Mouse (Mus musculus) heart, postnatal 36 days (tissue): Measurements from ENCODE around the gene Epb41l1. TPM values are rescaled to one million over a fixed set of nuclear protein-coding genes. Genes with fewer than 3 reads are reported as not detected.
"Not testable (repeated sequence)": the region's sequence is repeated elsewhere in the genome, so short reads cannot be mapped to it uniquely, and the experiment has no call there.

Source experiments
- DNase-seq, 2 experiments: peaks; one replicate each; pipeline ENCODE4 v3.0.0; 2021 to 2022
- intact Hi-C: fragments of 180-260 bp; cut with DNase I; formaldehyde crosslinking; loops from one replicate; pipeline ENCODE4 v1.15.1; 2025
- total RNA-seq, 2 experiments: library from RNA; stranded (reverse); gene quantifications; 2 replicates each; pipeline ENCODE4 v1.2.3; 2021

The Epb41l1 gene
- total RNA-seq, 2 experiments from 2014 or later, result 6.3 to 9.1 TPM

DNA sequence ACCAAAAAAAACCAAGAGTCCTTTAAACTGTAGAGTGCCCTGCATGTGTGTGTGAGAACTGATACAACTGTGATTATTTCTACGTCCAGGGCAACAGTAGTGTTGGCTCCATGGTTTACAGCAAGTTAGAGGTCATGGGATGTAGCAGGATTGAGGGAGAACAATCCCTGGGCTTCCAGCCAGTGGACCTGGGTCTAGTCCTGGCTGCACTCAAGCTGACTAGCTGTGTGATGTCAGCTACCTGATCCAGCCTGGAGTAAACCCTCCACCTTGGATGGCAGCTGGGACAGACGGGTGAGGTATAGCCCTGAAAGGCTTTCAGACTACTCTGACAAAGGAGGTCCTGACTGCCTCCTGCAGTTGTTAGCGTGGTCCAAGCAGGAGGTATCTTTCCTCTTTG, 62.1 kb downstream of the Epb41l1 start:
- DNase-seq, result no peak
- intact Hi-C loops, result no loop called here

DNA sequence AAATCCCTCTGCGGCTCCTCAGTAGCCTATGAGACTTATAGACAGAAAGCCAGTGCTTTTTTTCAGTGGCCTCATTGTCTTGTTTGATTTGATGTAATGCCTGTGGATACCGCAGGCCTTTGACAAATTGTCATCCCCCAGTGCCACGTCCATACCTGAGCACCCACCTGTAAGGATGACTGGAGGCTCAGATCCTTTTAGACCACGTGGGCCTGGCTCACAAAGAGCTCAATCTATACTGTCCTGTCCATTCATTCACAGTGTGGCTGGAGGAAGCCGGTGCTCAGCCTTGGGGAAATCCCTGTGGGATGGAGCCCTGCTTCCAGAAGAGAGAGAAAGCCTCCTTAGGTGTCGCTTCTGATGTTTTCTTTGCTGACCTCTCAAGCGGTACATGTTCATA, 62.5 kb downstream of the Epb41l1 start:
- DNase-seq, result no peak
- intact Hi-C loops, result no loop called here

DNA sequence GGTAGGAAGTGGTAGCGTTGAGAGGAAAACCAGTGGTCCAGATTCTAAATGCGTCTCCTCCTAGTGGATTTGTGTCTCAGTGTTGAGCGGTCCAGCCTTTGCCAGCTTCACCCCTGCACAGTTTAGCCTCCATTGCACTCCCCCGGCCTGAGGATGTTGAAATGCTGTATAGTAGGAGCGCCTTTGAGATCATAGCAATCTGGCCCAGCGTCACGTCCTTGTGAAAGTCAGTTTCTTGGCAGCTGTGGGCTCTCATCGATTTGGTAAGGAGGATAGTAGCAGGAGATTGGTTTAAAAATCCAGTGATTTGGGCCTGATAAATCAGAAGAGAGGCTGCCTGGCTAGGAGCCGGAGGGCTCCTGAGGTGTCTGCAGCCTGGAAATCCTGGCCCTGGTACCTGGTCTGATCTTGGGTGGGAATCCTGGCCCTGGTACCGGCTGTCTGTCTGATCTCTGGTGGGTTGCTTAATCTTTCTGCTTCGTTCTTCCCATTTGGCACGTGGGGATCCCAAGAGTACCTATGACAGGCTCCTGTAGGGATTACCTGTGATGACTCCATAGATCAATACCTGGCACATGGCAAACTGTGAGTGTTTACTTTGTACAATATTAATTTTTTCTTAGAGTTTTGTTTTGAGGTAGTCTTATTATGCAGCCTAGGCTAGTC, 65.5 kb downstream of the Epb41l1 start:
- no peak for DNase-seq
- intact Hi-C loops, result no loop called here

DNA sequence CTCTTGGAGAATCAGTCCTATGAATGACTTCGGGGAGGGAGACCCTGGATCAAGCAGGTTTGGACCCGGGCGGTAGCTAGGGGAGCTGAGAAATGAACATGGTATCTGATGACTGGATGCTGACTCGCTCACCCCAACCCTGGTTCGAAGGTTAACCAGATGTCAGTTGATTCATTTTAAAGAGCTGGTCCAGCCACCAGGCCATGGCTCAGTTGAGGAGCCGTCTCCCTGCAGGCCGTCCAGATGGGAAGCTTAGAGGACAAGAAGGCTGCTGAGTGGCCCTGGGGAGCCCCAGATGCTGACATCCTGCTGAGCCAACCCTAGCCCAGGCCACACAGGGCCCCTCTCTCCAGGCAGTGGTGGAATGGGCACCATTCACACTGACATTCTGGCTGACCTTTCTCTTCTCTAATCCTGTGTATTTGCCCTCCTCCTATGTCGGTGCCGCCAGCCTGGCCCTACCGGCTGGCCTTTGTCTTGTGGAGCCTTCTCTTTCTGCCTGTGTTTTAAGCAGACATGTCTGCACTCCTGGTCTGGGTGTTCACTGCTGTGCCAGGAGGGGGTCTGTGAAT, 67.0 kb downstream of the Epb41l1 start:
- intact Hi-C loops, result no loop called here
- no peak for DNase-seq

DNA sequence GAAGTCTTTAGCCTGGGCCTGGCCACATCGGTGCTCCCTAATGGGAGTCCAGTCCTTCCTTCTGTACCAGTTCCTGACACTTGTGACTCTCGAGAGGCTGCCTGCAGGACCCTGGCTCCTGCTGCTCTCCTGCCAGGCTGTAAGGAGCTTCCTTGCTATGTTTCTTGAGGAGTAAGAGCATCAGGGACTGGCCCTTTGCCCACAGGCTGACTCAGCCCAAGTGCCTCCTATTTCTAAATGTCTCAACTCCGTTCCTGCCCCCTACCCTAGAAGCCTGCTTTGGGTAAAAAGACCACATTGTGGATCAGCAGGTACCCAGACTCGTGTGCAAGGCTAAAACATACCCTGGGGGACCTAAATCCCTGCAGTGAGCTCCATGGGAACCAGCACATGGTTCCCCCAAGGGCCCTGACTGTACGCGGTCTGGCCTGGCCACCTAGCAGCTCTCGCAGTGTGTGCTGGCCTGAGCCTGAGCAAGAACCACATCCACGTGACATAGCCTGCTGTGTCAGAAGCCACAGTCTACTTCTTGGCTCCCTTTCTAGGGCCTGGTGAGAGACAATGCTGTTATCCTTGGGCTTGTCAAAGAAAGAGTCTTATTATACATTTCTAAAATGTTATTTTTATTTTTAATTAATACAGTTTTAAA, 67.6 kb downstream of the Epb41l1 start:
- intact Hi-C loops, result no loop called here
- peak; percentile 35 to 58 for DNase-seq

DNA sequence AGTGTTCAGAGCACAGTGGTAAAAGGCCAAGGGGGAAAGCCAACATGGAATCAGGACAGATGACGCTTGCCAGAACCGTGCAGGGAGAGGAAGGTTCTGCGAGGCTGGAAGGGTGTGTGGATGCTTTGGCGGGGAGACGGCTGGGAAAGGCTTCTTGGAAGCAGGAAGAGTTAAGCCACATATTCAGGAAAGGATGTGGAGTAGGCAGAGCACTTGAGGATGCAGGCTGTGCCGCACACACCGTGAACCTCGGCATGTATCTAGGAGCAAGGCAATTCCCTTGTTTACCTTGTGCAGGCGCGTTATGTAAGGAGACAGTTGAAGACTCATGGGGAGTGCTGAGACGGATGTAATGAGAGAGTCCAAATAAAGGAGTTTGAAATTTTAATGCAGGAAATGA, 69.5 kb downstream of the Epb41l1 start:
- peak in 1 of 2 experiments; percentile 22 for DNase-seq
- intact Hi-C loops, result no loop called here

DNA sequence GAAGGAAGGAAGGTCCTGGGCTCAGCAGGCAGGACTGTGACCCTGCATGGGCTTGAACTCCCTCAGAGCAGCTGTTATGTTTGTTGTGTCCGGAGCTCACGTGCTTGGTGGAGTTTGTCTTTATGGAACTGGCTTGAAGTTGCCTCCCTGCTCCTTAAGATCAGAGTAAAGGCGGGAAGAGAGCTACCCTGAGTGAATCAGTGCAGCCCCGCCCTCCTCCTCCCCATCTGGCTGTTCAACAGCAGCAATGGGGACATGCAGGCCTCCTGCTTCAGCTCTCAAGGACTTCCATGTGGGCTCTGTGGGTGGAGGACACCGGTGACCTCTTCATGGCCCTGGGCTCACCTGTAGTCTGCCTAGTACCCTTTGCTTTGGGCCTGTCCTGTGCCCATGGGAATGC, 71.1 kb downstream of the Epb41l1 start:
- intact Hi-C loops, result no loop called here

DNA sequence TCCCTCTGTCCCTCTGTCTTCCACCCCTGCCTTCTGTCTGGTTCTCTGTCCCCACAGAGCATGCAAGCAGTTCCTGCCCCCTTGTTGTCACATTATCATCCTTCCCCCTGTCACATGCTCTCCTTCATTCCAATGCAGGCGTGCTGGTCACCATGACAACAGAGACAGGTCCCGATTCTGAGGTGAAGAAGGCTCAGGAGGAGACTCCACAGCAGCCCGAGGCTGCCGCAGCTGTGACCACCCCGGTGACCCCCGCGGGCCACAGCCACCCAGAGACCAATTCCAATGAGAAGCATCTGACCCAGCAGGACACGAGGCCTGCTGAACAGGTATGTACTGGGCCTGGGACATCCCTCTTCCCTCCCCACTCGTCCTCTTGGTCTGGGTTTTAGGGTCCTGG, 73.1 kb downstream of the Epb41l1 start:
- intact Hi-C loops, result no loop called here
- DNase-seq, result no peak

More for the DNA sequence above, 71.1 kb downstream of the Epb41l1 start:
- DNase-seq, result no peak

DNA sequence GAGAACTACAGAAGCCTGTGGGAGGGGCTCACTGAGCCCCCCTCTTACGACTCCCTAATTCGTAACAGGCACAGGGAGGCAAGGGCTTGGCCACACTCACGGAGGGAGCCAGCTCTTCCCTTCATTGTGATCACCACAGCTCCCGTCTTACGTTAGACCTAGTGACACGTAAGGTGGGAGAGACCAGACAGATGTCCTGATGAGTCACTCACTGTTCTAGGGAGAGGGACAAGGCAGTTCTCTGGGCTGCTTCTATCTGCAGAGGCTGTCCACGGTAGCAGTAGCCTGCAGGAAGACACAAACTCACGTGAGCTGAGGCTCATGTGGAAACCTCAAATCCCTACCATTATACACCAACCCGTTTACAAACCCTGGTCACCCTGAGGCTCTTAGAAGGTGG, 73.8 kb downstream of the Epb41l1 start:
- intact Hi-C loops, result no loop called here
- no peak for DNase-seq

DNA sequence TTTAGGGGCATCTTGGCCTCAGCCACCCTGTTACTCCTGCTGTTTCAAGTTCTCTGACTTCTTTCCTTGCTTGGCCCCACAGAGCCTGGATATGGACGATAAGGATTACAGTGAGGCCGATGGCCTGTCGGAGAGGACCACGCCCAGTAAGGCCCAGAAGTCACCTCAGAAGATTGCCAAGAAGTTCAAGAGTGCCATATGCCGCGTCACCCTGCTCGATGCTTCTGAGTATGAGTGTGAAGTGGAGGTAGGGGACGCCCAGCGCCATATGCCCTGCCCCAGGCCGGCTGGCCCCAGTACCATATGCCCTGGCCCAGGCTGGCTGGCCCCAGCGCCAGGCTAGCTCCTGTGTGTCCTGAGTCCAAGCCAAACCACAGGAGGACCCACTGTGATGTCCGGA, 74.2 kb downstream of the Epb41l1 start:
- intact Hi-C loops, result loop anchor here (5.0 kb wide), 1 partner anchor 73 kb away; the partner anchor contains the start of gene Epb41l1
- DNase-seq, result no peak

DNA sequence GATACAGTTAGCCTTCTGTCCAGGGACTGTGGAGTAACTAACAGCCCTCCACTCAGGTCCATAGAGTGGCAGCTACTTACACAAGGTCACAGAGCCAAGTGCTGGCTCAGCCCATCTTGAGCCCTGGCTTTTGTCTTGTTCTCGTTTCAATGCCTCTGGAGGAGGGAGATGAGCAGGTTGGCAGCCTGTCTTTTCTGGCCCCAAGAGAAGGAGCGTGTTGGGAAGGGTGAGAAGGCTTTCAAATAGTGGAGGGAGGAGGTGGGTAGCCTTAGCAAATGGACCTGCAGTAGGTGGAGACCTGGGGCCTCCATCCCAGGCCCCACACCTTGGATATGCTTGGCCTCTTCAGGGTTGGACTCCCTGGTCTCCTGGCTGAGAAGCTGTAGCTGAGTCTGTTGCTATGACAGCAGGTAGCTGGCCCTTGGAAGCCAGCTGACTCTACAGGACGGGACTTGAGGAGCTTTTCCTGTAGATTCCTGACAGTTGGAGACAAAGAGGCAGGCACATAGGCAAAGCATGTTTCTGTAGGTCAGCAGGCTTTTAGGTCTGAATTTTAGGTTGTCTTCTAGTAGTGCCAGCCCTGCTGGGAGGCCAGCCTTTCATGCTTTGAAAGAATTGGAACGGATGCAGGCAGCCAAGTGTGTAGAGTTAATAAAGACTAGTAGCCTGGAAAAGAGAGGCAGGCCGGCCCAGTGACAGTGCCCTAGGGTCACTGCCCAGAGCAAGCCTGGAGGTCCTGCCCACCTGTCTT, 76.3 kb downstream of the Epb41l1 start:
- intact Hi-C loops, result loop anchor here (5.0 kb wide), 1 partner anchor 75 kb away; the partner anchor contains the start of gene Epb41l1
- no peak for DNase-seq

DNA sequence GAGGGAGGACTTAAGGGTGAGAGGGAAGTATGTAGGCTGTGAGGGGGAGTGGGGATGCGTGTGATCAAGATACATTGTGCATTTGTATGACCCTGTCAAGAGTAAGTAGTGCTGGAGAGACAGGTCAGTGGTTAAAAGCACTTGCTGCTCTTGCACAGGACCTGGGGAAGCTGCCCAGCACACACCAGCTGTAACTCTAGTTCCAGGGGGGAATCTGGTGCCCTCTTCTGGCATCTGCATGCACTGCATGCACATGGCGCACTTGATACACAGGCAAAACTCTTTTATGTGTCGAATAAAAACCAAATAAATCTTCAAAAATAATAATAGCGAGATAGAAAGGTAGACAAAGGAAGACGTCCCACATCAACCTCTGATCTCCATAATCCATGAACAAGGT, 77.2 kb downstream of the Epb41l1 start:
- intact Hi-C loops, result loop anchor here (5.0 kb wide), 1 partner anchor 76 kb away; the partner anchor contains the start of gene Epb41l1
- DNase-seq, result peak; percentile 43 to 63

DNA sequence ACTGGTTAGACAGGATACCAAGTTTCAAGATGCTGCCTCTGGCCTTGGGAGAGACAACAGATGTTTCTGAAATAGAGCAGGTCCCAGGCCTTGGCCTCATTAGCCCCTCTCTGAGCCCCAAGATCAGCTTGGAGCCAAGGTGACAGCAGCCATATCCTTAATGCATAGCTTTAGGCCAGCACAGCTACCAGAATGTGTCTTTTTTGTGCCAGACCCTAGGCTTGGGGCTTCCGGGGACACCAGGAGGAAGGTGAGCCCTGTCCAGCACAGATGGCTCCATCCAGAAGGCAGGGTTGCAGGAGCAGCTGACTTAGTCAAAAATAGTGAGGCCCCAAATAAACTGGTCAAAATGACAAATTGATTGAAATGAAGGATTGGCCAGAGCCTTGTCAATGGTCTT, 80.3 kb downstream of the Epb41l1 start:
- intact Hi-C loops, result no loop called here
- no peak for DNase-seq

DNA sequence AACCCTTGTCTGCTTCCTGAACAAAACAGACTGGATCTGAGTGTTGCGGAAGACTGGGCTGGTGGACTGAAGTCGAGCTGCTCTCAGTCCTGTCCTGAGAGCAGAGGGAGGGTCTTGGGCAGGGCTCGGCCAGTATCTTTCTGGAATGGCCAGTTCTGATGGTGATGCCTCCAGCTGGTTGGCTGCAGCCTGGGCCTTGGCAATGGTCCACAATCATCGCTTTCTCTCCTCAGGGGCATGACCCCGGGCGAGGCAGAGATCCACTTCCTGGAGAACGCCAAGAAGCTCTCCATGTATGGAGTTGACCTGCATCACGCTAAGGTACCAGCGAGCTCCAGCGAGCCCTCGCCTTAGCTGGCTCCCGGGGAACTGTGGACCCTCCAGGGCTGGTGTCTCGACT, 84.8 kb downstream of the Epb41l1 start:
- intact Hi-C loops, result no loop called here
- DNase-seq, result peak in 1 of 2 experiments; percentile 27

DNA sequence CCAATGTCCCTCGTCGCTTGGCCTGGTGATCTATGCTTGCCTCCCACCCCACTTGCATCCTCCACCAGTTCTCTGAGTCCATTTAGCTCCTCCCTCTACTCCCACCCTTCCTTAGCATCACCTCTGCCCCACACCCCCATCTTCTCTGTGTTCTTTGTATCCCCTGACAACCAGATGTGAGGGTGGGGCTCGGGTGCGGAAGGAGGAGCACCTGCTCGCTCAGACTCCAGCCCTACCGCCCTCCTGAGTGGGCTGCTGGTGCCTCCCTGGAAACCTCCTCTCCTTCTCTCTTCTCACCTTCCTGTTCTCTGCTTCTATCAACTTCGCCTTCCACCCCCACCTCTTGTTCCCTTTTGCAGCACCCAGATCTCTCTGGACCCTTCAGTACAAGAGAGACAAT, 91.3 kb downstream of the Epb41l1 start:
- no peak for DNase-seq
- intact Hi-C loops, result no loop called here

DNA sequence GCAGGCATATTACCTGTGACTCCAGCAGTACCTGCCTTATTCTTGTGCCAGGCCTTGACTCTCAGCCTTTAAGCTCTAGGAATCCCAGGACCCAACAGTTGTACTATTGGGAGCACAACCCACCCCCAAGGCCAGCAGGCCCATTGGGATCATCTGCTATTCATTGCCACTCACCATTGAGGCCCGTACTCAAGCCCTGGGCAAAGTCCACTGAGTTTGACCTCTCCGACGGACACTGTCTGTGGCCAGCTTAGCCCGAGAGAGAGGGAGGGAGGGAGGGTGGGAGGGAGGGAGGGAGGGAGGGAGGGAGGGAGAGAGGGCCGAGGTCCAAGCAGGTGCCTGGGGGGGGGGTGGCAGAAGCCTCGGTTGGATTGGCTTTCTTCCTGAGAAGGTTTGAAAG, 91.9 kb downstream of the Epb41l1 start:
- DNase-seq, result no peak
- intact Hi-C loops, result no loop called here

DNA sequence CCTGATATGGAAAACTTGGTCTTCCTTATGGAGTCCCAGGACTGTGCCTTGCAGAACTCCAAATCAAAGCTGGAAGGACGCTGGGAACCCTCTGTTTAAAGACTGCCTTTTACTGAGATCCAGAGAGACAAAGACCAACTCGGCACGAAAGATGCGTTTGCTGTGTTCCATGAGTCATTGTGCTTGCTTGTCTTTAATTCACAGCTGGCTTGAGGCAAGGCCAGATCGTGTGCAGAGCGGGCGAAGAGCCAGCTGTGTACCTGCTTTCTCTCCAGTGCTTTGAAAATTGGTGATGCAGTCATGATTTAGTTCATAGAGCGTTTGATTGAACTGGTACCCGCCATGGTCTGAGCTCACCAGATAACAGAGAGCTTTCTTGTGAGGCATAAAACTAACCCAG, 94.4 kb downstream of the Epb41l1 start:
- DNase-seq, result no peak
- intact Hi-C loops, result no loop called here

DNA sequence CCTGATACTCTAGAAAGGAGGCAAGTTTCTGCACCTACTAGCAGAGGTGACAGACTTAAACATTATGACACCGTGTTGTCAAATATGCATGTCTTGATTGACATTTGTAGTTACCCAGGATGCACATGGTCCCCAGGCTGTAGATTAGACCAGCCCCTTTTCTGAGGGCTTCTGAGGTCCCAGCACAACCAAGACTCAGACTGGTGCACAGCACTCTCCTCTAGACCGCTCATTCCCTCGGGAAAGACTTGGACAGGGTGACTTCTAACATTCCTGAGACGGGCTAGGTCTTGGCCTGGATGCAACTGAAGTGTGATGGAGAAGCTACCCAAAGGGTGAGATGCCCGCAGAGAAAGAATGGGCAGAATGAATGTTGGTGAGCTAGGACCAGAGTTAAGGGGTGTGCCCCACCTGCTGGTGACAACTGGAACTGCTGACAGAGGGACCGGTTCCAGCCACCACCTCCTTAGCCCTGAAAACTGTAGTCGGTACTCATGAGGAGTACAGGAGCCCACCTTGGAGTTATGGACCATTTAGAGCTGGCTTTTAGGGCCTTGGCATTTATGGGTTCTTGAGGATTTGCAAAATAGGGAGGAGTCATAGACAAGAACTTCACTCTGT, 95.0 kb downstream of the Epb41l1 start:
- intact Hi-C loops, result loop anchor here (1.0 kb wide), 1 partner anchor 171 kb away; no protein-coding TSS in a partner anchor
- DNase-seq, result peak; percentile 79 to 86

DNA sequence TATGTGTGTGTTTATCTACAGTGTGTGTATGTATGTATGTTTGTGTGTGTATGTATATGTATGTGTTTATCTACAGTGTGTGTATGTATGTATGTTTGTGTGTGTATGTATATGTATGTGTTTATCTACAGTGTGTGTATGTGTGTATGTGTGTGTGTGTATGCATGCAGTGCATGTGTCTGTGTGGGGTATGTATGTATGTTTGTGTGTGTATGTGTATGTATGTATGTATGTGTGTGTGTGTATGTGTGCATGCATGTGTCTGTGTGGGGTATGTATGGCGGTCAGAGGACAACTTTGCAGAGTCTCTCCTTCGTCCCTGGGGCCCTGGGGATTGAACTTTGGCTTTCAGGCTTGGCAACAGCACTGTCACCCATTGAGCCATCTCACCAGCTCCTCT, 96.0 kb downstream of the Epb41l1 start:
- DNase-seq, result not testable (repeated sequence)
- intact Hi-C loops, result loop anchor here (1.0 kb wide), 1 partner anchor 172 kb away; no protein-coding TSS in a partner anchor

DNA sequence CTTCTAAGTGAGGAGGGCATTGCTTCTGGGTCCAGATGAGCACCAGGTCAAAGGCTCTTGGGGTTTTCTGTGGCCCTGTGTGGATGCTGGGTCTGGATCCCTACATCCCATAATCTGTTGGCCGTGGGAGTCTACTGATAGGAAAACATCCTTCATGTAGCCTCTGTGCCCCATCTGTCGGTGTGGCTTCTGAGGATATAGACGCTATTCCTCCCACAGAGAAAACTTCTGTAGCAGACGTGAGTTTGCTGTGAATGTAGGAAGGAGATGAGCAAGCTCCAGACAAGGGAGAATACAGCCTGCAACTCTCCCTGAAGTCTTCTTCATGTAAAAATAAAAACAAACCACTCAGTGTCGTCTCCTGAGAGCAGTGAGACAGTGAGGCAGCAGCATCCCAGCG, 97.6 kb downstream of the Epb41l1 start:
- intact Hi-C loops, result no loop called here
- no peak for DNase-seq

DNA sequence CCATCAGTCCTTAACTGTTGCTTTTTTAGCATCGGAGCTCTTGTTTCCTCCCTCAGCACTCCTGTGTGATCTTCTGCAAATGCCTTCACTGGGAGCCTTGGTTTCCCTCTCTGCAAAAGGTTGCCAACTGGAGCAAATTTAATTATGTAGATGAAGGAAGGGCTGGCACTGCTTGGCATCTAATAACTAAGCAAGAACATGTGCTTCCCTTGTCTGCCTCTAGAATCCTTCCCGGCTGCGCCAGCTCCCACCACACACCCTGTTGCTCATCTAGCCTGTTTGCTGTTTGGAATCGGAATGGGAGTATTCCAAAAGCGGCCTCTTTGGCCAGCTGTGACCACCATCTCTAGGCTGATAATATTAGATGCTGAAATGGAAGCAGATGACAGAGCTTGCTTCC, 98.9 kb downstream of the Epb41l1 start:
- no peak for DNase-seq
- intact Hi-C loops, result no loop called here
